Mouse (Mus musculus): ENCODE measurements around the gene Gm21708. TPM values are rescaled to one million over a fixed set of nuclear protein-coding genes. Genes with fewer than 3 reads are reported as not detected.

The Gm21708 gene
- not detected in 2 replicates for polyA plus RNA-seq (2012; ENCODE audit: low replicate concordance)

GRCm38 (mm10) chrY:3410067-3410466, at the start of gene Gm21708, which contains the start of gene Gm21704:
Gene Gm21708 (minus strand): TSS chrY:3410167.
Gene Gm21704 (minus strand): TSS chrY:3410167.

Other genes with a start within 250 kb of the Gm21708 start
- gene Gm21677, start 103.7 kb downstream of the Gm21708 start, polyA plus RNA-seq (2012; ENCODE audit: low replicate concordance) = not detected in 2 replicates
- not detected in 2 replicates for gene Gm21693, start 64.8 kb downstream of the Gm21708 start, polyA plus RNA-seq (2012; ENCODE audit: low replicate concordance)
- gene Gm21704, start within 50 bp of the Gm21708 start, polyA plus RNA-seq (2012; ENCODE audit: low replicate concordance) = not detected in 2 replicates